Mouse (Mus musculus) heart, embryonic 16.5 days (tissue): Measurements from ENCODE around the gene Gm21970. TPM values are rescaled to one million over a fixed set of nuclear protein-coding genes. Genes with fewer than 3 reads are reported as not detected.
A peak's percentile ranks its signal among the peaks of the same experiment; 100 is the strongest.

Experiments
- ATAC-seq: fragments of 200-750 bp; cut with Nextera tagmentation; replicated peaks from 2 replicates; pipeline ENCODE4 v1.8.0; 2017; ENCODE audit warnings: moderate number of reproducible peaks; ENCODE audit not compliant: insufficient read depth, low FRiP score; ENCODE audit errors: extremely low read depth
- H3K27ac ChIP-seq: fragments of 300-500 bp; sonication (generic); 2 replicates; pipeline ENCODE4 v1.5.1; 2014; ENCODE audit warnings: mild to moderate bottlenecking, low read length, control low read depth, moderate library complexity
- H3K27me3 ChIP-seq: fragments of 300-500 bp; sonication (generic); 2 replicates; pipeline ENCODE4 v1.6.1; 2014; ENCODE audit warnings: low read length, mixed read lengths; ENCODE audit not compliant: control insufficient read depth, insufficient read depth
- H3K36me3 ChIP-seq: fragments of 300-500 bp; sonication (generic); 2 replicates; pipeline ENCODE4 v1.6.1; 2014; ENCODE audit not compliant: control insufficient read depth, insufficient read depth
- H3K4me1 ChIP-seq: fragments of 300-500 bp; sonication (generic); 2 replicates; pipeline ENCODE4 v1.6.1; 2014; ENCODE audit warnings: low read length, mixed read lengths; ENCODE audit not compliant: control insufficient read depth, insufficient read depth
- H3K4me2 ChIP-seq: fragments of 300-500 bp; sonication (generic); 2 replicates; pipeline ENCODE4 v1.6.1; 2014; ENCODE audit warnings: low read depth, mild to moderate bottlenecking, control low read depth, low read length
- H3K4me3 ChIP-seq: fragments of 300-500 bp; sonication (generic); 2 replicates; pipeline ENCODE4 v1.5.1; 2014; ENCODE audit warnings: mild to moderate bottlenecking, control low read depth, low read length
- H3K9ac ChIP-seq: fragments of 300-500 bp; sonication (generic); 2 replicates; pipeline ENCODE4 v1.6.1; 2014; ENCODE audit warnings: low read length, control low read depth
- H3K9me3 ChIP-seq: fragments of 300-500 bp; sonication (generic); replicated peaks from 2 replicates; pipeline ENCODE4 v1.6.1; 2016; ENCODE audit warnings: low read length; ENCODE audit not compliant: control insufficient read depth
- WGBS: fragments of 180-500 bp; shearing (Covaris S2); extraction: QIAGEN DNeasy Blood & Tissue Kit; methylation state at CpG from one replicate; pipeline ENCODE4 v1.1.7; 2014; 5-methylcytosine and 5-hydroxymethylcytosine counted together
- polyA plus RNA-seq: library from polyadenylated mRNA; unstranded; fragments of >200 nt; fragmentation: Nextera tagmentation; extraction: Ambion mirVana; gene quantifications from 2 replicates; pipeline ENCODE4 v1.2.1, GENCODE M21; 2015

Gene Gm21970
- polyA plus RNA-seq, 1 experiment from 2014 or later = not detected

GRCm38 (mm10) chr16:91354599-91354998 is 36.9 kb upstream of the Gm21970 start:
- no peaks in the 10 kb centered on the region for H3K9me3 ChIP-seq
- H3K27me3 ChIP-seq = peaks cover 15% of the 10 kb centered on the region
- H3K4me1 ChIP-seq = no peaks in the 10 kb centered on the region
- no peak overlapping the region for H3K9ac ChIP-seq
- no peak overlapping the region for H3K27ac ChIP-seq
- no peak overlapping the region for H3K4me2 ChIP-seq
- no peaks in the 10 kb centered on the region for H3K36me3 ChIP-seq
- no peak; the same call in 1 of the 2 replicates for ATAC-seq
- whole genome bisulfite sequencing = 58% methylated on average over 4 of the region's 4 CpGs
- no peak overlapping the region for H3K4me3 ChIP-seq

DNA sequence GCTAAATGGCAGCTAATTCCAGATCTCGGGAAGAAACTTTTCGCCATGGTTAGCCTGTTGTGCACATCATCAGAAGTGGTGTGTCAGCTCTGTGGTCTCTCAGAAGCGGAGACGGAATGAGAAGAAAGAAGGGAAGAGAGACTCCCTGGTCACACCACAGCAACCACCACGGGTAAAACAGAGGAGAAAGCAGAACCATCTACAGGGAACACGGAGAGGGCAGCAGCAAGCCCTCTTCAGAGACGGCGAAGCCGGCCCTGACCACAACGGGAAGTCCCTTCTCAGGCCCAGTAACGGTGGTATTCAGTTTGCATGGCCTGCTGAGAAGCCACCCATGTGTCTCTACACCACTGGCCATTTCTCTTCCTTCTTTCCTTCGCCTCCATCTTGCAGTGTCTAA is 36.4 kb upstream of the Gm21970 start:
- H3K9ac ChIP-seq = no peak overlapping the region
- H3K27ac ChIP-seq = no peak overlapping the region
- no peaks in the 10 kb centered on the region for H3K4me1 ChIP-seq
- no peak overlapping the region for H3K4me3 ChIP-seq
- 64% methylated on average over 12 of the region's 12 CpGs for WGBS
- H3K27me3 ChIP-seq = peaks cover 15% of the 10 kb centered on the region
- no peak for ATAC-seq
- H3K36me3 ChIP-seq = no peaks in the 10 kb centered on the region
- H3K9me3 ChIP-seq = no peaks in the 10 kb centered on the region
- H3K4me2 ChIP-seq = no peak overlapping the region

DNA sequence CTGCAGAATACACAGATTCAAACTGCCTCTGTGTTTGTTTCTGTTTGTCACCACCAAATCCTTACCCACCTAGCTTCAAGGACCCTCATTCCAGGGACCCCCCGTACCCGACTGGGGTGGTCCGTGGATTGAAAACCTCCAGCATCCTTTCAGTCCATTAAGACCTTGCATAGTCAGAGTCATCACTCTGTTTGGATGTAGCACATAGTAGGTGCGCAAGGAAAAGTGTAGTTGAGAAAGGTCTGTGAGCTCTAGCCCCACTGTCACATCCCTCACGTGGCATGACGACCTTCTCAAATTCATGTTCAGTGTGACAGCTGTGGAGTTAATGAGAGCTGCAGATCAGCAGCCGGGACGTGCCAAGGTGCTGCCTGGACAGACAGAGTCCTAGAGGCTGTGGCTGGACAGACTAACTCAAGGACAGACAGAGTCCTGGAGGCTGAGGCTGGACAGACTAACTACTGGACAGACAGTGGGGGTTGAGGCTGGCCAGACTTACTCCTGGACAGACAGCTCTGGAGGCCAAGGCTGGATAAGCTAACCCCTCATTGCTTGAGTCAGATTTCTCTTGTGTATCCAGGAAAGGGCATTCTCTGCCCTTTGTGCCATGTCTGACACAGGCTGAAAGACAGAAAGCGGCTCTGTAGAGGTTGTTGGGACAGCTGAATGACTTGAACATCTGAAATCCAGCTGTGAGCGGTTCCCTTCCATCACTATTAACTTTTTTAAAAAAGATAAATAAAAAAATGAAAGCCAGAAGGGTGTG is 34.6 kb upstream of the Gm21970 start:
- H3K36me3 ChIP-seq = no peaks in the 10 kb centered on the region
- no peaks in the 10 kb centered on the region for H3K9me3 ChIP-seq
- no peak overlapping the region for H3K4me2 ChIP-seq
- WGBS = 69% methylated on average over 10 of the region's 10 CpGs
- H3K9ac ChIP-seq = no peak overlapping the region
- 0 out of 2 replicates have a peak, but pooled peaks have one; percentile 14 for ATAC-seq
- H3K27ac ChIP-seq = no peak overlapping the region
- peaks cover under 1% of the 10 kb centered on the region; the same call in 1 of the 2 replicates for H3K4me1 ChIP-seq
- no peak overlapping the region for H3K4me3 ChIP-seq
- H3K27me3 ChIP-seq = peaks cover 5% of the 10 kb centered on the region

DNA sequence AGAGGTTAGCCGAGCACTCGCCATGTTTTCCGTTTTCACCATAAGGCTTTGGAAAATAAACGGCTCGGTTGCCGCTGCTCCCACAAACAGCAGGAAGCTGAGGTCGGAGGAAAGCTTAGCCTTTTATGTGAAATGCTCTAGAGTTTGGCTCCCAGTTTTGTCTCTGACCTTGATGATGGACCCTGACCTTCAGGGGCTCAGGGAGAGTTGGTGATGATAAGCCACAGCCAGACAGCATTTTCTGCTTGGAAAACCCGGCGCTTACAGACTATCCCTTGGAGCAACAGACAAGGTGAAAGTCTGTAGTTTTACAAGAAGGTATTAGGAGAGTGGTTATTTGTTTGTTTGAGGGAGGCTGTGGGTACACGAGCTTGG is 34.0 kb upstream of the Gm21970 start:
- Histone ChIP-seq H3K27ac (no peak overlapping the region), H3K9ac (no peak overlapping the region), H3K4me2 (no peak overlapping the region), H3K36me3 (no peaks in the 10 kb centered on the region), H3K4me1 (peaks cover 6% of the 10 kb centered on the region), H3K27me3 (peaks cover 4% of the 10 kb centered on the region), H3K9me3 (no peaks in the 10 kb centered on the region), H3K4me3 (no peak overlapping the region)
- no peak for ATAC-seq
- WGBS = 45% methylated on average over 10 of the region's 10 CpGs

GRCm38 (mm10) chr16:91358555-91358954 is 33.0 kb upstream of the Gm21970 start:
- no peaks in the 10 kb centered on the region for H3K9me3 ChIP-seq
- H3K36me3 ChIP-seq = no peaks in the 10 kb centered on the region
- no peaks in the 10 kb centered on the region for H3K27me3 ChIP-seq
- H3K9ac ChIP-seq = no peak overlapping the region
- H3K4me3 ChIP-seq = no peak overlapping the region
- ATAC-seq = no peak
- peaks cover 13% of the 10 kb centered on the region for H3K4me1 ChIP-seq
- H3K27ac ChIP-seq = no peak overlapping the region
- no peak overlapping the region for H3K4me2 ChIP-seq
- 37% methylated on average over 8 of the region's 8 CpGs for WGBS

DNA sequence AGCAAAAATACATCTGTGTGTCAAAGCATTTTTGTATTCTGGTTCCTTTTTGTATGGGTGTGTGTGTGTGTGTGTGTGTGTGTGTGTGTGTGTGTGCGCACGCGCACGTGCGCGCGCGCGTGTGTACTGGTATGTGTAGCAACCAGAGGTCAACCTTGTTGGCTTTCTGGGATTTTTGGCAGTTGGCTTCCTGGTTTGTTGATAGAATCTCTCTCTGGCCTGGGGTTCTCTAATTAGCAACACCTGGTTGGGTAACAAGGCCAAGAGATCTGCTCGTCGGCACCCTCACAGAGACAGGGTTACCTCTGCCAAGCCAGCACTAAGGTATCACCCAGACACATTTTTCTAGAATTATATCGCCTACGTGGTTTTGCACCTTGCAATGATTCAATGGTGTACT is 32.0 kb upstream of the Gm21970 start:
- no peak for ATAC-seq
- 88% methylated on average over 13 of the region's 13 CpGs for WGBS
- Histone ChIP-seq H3K27me3 (no peaks in the 10 kb centered on the region), H3K4me1 (peaks cover 19% of the 10 kb centered on the region), H3K9me3 (no peaks in the 10 kb centered on the region), H3K4me2 (no peak overlapping the region), H3K9ac (no peak overlapping the region), H3K36me3 (no peaks in the 10 kb centered on the region), H3K4me3 (no peak overlapping the region), H3K27ac (no peak overlapping the region)

DNA sequence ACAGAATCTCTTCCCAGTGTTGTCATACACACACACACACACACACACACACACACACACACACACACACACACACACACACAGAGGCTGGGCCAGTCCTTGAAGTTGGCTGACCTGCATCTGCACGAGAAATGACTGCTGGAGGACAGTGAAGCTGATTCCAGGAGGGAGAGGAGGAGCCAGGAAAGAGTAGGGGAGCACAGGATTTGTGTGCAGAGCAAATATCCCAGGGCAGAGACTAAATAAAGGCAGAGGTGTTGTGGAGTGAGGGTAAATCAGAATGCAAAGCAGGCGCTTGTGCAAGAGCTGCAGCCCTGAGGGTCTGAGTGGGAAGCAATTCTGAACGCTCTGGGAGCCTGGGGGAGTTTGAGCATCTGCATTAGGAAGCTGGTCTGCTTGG is 31.4 kb upstream of the Gm21970 start:
- Histone ChIP-seq H3K9ac (no peak overlapping the region), H3K27me3 (no peaks in the 10 kb centered on the region), H3K9me3 (no peaks in the 10 kb centered on the region), H3K27ac (no peak overlapping the region), H3K36me3 (no peaks in the 10 kb centered on the region), H3K4me2 (no peak overlapping the region), H3K4me3 (no peak overlapping the region), H3K4me1 (peaks cover 19% of the 10 kb centered on the region)
- 57% methylated on average over 3 of the region's 3 CpGs for WGBS
- no peak for ATAC-seq

GRCm38 (mm10) chr16:91362006-91362405 is 29.5 kb upstream of the Gm21970 start:
- 68% methylated on average over 2 of the region's 2 CpGs for WGBS
- no peaks in the 10 kb centered on the region for H3K9me3 ChIP-seq
- H3K9ac ChIP-seq = peak overlapping the region; percentile 41; the same call in 1 of the 2 replicates
- H3K4me1 ChIP-seq = peaks cover 19% of the 10 kb centered on the region
- ATAC-seq = no peak
- no peak overlapping the region for H3K4me2 ChIP-seq
- H3K4me3 ChIP-seq = no peak overlapping the region
- peak overlapping the region; percentile 86 for H3K27ac ChIP-seq
- H3K27me3 ChIP-seq = no peaks in the 10 kb centered on the region
- no peaks in the 10 kb centered on the region for H3K36me3 ChIP-seq

DNA sequence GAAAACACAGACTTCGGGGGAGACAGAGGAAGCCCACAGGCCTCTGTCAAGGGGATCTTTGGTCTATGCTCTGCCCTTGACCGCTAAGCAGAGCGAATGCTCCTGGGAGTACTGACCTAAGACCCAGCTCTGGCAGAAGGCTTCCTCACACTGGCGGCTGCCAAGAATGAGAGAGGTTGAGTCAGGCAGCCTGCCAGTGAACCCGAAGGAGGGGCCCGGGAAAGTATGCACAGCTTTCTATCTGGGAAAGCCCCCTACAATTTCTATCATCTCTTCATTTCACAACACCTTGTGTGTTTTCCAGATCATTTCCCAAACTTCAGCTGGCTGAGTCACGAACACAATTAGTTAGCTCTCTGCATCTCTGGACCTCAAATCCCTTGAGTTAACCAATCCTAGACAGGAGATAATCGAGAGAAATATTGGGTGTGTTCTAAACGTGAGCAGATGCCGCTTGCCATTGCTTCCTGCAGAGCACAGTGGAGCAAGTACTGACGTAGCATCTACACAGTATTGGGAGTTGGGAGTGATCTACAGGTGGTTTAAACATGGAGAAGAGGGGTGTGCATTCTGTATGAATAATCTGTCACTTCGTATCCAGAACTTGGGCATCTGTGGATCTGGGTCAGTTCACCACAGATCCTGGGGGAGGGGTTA is 28.8 kb upstream of the Gm21970 start:
- 35% methylated on average over 12 of the region's 12 CpGs for WGBS
- Histone ChIP-seq H3K4me1 (peaks cover 19% of the 10 kb centered on the region), H3K9me3 (no peaks in the 10 kb centered on the region), H3K9ac (peak overlapping the region; percentile 41; the same call in 1 of the 2 replicates), H3K27ac (peak overlapping the region; percentile 86), H3K27me3 (no peaks in the 10 kb centered on the region), H3K4me3 (no peak overlapping the region), H3K36me3 (no peaks in the 10 kb centered on the region), H3K4me2 (peak overlapping the region; percentile 14; the same call in 1 of the 2 replicates)
- peak; percentile 56 for ATAC-seq
